ENCODE assay signal across 20 mouse cellular contexts in genomic region chr14:56211317-56211716, GRCm38 (mm10). TPM values are rescaled to one million over a fixed set of nuclear protein-coding genes. Genes with fewer than 3 reads are reported as not detected.
A peak's percentile ranks its signal among the peaks of the same experiment; 100 is the strongest.
DNase-seq lines count a peak whose midpoint lies in the region.
"Had no signal": no experiment of that assay in that cellular context is flagged by ENCODE, and none has a peak within 500 bp of the region (broad histone marks: within the 10 kb centered on the region; RNA-seq: fewer than 3 reads in every experiment).

Gene Gzmf, minus strand, starts transcription at chr14:56211417.

- peak; percentile 36 for DNase-seq in heart, adult 11 months
- no peak for DNase-seq in heart, adult 8-10 months (ENCODE audit: low spot score)
- DNase-seq in 416B (ENCODE audit: low read depth), result peak; percentile 17
- DNase-seq in thymus, adult 18-20 months, result no peak
- DNase-seq: adrenal gland, adult 2 months; adrenal gland, adult 8-10 months; adrenal gland, postnatal 10 days; adrenal gland, postnatal 14 days; adrenal gland, postnatal 25 days; adrenal gland, postnatal 36 days; B cell, adult 2 months; cerebellum, adult 11 months; cerebellum, adult 11-12 months; cerebellum, adult 18-20 months; cerebellum, adult 2 months had no signal

RNA-seq across cellular contexts. Expression of gene Gzmf, which starts in this region (rescaled TPM):
- total RNA-seq in heart, adult 8-10 months (2022), result not detected
- total RNA-seq: adrenal gland, adult 18-20 months; adrenal gland, adult 2 months; adrenal gland, adult 8-10 months; adrenal gland, postnatal 10 days; adrenal gland, postnatal 14 days; adrenal gland, postnatal 25 days; adrenal gland, postnatal 36 days; adrenal gland, postnatal 4 days; CH12.LX; ES-E14; MEL had no signal

Comparison
In these comparisons a context has a peak if more than half of its experiments do, and no peak if none do; other contexts are left out.
1. DNase-seq: peak in heart, adult 11 months (single experiment) and 416B (single experiment); none in heart, adult 8-10 months (single experiment) and thymus, adult 18-20 months (0 of 2).